Mouse (Mus musculus) spleen, postnatal 4 days (tissue): ENCODE measurements at regions not wholly inside any gene's neighbourhood (a gene's known extent, or its start where the extent isn't known, plus 50 kb on each side); places are given as distances from the start of the nearest gene placed in this dataset.

Source experiments
- DNase-seq, 2 experiments: peaks; one replicate each; pipeline ENCODE4 v3.0.0; 2022; ENCODE audit warnings: low spot score in 2 of 2

- no peak for DNase-seq
Observed at GRCm38 (mm10) chr7:95688151-95689146, 482.6 kb upstream of the Tenm4 start.

DNA sequence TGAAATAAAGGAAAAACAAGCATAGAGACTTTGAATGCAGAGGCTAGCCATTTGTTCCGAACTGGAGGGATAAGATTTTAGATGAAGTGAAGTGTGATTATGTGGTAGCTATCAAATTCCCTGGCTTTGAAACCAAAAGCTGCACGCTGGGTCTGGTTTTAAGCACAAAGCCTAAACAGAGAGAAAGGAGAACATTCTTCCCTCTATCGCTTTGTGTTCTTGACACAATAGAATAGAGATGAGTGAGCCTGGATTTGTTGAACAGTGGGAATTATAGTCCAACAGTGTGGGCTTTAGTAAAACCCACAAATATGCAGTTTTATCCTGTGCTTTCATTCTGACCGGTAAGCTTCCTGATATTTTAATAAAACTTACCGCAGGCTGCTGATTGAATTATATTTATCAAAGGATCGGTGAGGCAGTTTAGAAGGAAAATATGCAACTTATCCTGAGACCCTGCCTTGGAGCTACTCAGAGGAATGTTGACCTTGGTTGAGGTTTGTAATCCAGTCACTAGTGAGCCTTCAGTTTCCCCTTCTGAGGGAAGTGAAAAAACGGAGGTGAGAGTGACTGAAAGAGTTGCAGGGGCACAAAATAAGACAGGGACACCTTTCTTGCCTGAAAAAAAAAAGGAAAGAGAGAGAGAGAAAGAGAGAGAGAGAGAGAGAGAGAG lies 481.7 kb upstream of the Tenm4 start:
- no peak for DNase-seq

- DNase-seq, result no peak
Observed at GRCm38 (mm10) chr7:95699506-95699905, 471.5 kb upstream of the Tenm4 start.

- no peak for DNase-seq
Observed at GRCm38 (mm10) chr7:95710088-95710487, 461.0 kb upstream of the Tenm4 start.

- no peak for DNase-seq
Observed at GRCm38 (mm10) chr7:95720083-95720482, 451.0 kb upstream of the Tenm4 start.

DNA sequence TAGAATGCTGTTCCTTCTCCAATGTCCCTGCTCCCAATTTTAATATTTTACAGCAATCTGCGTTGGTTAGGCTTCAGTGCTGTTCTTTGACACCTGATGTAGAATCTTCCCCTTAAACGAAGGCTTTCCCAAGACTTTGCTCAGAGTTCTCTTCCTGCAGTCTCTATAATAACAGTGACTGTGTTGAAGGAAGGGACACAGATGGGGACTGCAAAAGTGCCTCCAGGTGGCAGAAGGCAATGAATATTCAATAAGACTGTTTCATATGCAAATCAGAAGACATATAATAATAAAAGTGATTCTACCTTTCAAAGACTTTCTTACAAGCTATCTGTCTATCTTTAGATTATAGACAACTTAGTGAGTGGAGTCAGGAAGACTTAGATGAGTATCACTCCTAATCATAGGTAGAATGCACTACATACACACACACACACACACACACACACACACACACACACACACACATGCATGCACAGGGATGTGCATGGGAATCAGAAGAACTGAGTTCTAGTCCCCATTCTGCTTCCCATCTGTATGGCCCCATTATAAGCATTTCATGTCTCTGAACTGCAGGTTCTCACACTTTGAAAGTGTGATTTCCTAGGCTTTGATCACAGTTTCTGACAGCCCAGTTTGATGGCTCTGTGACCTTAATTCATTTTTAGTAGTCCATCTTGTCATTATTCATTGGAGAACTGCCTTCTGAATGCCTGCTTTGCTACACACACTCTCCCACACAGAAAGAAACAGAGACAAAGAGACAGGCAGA lies 445.1 kb upstream of the Tenm4 start:
- DNase-seq, result no peak

- no peak for DNase-seq
Observed at GRCm38 (mm10) chr7:95733807-95734206, 437.2 kb upstream of the Tenm4 start.

DNA sequence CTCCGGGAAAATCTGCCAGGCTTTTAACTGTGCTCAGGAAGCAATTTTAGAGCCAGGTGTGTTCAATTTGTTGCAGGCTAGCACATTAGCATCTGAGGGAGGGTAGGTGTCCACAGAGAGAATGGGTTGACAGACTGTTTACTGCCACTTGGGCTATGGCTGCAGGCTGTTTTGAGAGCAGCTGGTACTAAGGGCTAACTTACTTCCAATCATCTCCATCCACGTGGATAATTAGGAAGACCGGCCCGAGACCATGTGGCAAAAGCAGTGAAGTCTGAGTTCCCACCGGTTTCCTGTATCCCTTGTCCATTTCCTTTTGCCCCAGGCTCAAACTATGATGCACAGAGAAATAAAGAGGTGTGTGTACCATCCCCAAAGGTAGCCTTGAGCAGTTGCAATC lies 436.5 kb upstream of the Tenm4 start:
- no peak for DNase-seq

DNA sequence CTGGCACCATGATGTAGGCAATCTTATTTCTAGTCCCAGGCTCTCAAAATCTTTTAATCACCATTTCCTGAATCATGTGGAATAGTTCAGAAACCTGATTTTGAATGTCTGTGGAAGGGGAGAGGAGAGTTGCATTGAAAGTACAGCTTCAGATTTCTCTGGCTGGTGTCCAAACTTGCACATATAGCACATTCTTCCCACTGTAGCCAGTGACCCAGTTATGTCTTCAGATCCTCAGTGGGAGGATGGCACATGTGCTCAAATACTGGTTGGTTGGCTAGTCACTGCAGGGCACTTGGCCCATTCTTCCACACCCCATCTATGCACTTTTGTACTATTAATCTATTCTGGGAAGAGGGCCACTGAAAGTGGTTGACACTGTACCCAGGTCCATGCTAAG lies 434.3 kb upstream of the Tenm4 start:
- no peak for DNase-seq

GRCm38 (mm10) chr7:95738725-95739245 lies 432.3 kb upstream of the Tenm4 start:
- no peak for DNase-seq

DNA sequence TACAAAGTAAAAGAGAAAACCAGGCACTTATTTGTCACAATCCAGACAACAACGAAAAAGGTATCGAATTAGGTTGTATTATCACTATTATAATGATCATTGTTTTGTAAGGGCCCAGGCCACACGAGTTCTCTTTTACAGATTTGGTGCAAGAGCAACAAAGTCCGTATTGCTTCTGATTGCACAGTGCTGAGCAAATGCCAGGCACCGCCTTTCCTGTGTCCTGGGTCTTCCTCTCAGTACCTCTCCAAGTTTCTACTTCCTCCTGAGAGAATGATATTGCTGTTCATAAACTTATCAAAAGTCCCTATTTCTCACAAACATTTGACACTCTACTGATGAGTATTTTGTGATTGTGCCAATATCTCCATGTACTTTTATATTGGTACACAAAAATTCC lies 431.3 kb upstream of the Tenm4 start:
- DNase-seq, result no peak

GRCm38 (mm10) chr7:95758375-95758774 lies 412.7 kb upstream of the Tenm4 start:
- no peak for DNase-seq

DNA sequence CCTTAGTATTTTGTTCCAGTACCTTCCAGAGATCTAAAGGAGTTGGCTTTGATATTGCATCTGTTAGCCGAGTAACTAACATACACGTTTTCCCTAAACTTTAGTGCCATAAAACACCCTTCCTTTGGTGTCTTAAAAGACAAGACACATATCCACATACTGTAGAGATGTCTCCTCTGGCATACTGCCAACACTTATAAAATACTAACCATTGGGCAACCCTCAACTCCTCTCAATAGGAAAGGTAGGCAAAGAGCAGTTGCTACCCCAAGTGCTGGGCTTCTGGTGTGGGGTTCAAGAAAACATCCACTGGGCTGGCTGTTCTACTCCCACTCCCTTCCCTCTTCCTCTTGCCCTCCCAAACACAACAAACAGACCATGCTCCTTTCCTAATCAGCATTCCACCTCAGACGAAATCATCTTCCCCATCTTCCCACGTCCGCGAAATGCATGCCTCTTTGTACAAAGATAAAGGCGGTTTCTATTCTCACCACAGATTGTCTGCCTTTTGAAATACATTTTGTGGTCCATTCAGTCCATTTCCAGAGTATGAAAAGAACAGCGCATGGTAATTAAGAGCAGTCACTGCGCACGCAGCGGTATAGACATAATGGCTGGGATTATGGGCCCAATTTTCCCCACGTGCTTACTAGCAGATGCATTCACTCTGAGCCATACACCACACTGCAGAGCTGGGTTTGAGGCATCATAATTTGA lies 409.9 kb upstream of the Tenm4 start:
- no peak for DNase-seq

DNA sequence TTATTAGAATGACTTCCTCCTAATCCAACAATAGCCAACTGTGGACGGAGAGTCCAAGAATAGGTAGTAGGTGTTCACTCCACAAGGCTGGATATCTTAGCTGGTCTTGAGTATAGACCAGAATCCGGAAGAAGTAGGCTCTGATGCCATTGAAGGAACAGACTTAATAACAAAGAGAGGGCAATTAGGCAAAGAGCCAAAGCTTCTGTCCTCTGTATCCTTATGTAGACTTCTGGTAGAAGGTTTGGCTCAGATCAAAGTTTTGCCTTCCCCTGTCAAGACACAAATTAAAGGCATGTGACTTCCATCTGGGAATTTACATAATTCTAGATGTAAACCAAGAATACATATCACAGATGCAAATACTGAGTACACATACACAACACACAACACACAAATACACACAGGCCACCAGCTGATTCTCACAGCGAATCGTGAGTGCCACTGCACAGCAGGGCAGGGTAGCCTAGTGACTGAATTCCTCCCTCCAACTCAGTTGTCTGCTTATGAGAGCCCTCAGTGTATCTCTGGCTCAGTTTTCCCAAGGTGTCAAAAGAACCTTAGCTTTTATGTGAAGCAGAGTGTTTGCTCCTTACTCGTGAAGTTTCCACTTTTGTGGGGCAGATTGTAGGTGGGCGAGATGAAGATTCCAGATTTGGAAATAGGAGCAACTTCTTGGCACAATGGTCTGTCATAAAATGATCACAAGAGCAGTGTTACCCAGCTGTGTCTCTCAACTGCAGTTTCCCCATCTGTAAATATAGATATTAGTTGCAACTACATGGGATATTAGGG lies 404.5 kb upstream of the Tenm4 start:
- DNase-seq, result no peak

GRCm38 (mm10) chr7:95784523-95784922 lies 386.5 kb upstream of the Tenm4 start:
- DNase-seq, result no peak

DNA sequence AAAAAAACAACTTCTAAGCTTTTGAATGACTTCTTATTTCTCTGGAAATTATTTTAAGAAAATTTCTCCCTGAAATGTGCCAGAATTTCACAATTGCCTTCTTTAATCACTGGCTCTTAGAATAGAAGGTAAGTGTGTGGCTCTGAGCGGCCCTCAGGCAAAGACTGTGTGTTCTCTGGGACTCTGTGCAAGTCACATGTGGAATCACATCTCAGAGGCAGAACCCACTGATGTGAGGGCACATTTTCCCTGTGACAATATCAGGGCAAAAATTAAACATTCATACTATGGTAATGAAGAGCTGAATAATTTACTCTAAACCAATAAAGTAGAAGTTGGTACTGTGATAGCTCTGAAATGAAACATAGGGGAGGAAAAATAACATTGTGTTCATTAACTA lies 383.5 kb upstream of the Tenm4 start:
- DNase-seq, result no peak

DNA sequence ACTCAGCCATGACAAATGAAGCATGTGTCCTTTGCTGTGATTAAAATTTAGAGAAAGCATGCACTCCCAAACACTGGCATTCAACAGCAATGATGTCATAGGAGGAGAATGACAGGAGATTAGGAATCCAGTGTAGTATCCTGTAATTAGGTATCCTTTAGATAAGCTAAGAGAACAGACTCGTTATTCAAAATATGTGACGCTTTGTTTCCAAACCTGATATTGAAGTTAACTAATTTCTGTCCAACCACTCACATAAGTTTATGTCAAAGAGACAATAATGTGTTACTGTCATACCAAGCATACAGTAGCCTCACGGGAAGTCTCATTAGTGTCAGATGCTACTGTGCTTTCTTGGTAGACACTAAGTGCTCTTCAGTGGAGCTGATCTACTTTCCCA lies 383.1 kb upstream of the Tenm4 start:
- no peak for DNase-seq

GRCm38 (mm10) chr7:95789424-95789823 lies 381.6 kb upstream of the Tenm4 start:
- DNase-seq, result no peak

- no peak for DNase-seq
Observed at GRCm38 (mm10) chr7:95799022-95799421, 372.0 kb upstream of the Tenm4 start.

- no peak for DNase-seq
Observed at GRCm38 (mm10) chr7:95809626-95810025, 361.4 kb upstream of the Tenm4 start.

DNA sequence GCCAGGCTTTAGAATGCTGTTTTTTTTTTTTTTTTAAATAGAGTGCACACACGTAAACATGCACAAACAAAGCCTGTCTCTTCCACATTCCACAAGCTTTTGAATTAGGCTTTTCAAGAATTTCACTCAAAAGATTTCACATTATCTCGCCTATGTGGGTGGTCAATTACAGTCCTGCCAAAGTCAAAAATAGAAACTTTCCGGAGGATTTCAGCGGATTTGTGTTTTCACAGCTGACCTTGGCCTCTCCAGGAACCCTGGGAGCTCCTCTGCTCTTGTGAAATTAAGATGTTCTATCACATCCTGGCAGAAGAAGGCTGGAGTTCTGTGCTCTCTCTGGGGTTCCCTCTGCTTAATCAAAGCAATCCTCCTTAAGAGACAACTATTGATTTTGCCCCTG lies 360.9 kb upstream of the Tenm4 start:
- DNase-seq, result no peak
